Mouse (Mus musculus): ENCODE measurements around the gene Casq1. TPM values are rescaled to one million over a fixed set of nuclear protein-coding genes. Genes with fewer than 3 reads are reported as not detected.
A peak's percentile ranks its signal among the peaks of the same experiment; 100 is the strongest.

The Casq1 gene
- total RNA-seq, 2 experiments from 2014 or later, result not detected

DNA sequence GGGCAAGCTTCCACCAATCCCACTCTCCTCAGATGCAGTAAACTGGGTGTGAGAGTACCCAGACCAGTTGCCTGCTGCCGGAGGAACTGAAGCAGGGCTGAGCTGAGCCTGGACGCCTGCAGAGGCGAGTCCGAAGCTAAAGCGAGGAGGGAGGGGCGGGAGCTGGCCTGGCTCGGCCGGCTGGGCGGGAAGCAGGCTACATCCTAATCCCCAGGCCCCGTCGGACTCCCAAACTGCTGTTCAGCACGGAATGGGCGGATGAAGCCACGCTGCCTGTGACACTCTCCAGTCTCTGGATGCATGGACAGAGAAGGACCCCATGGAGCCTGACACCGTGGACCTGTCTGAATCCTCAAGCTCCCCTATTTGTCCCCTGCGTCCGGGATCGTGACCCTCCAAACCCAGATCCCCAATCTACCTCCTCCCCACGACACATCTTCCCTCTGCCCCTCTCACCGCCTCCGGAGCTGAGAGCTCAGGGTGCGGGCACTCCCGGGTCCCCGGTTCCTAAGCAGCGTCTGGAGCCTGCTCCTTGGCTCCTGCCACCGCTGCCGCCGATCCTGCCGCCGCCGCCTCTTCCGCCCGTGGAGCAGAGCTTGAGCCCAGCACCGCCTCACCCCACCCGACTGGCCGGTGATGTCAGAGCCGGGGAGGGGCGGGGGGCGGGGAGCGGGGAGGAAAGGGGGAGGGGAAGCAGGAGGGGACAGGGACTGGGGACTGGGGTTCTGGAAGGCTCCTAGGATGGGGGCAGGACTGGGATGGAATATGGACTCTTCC is 13.3 kb downstream of the Casq1 start, which contains the start of gene Pea15a:
Pea15a (minus strand) TSS at position 664 of the 777 bp plus-strand sequence.
- peak; percentile 72 for ATAC-seq (ENCODE audit: poor library complexity, severe bottlenecking)

DNA sequence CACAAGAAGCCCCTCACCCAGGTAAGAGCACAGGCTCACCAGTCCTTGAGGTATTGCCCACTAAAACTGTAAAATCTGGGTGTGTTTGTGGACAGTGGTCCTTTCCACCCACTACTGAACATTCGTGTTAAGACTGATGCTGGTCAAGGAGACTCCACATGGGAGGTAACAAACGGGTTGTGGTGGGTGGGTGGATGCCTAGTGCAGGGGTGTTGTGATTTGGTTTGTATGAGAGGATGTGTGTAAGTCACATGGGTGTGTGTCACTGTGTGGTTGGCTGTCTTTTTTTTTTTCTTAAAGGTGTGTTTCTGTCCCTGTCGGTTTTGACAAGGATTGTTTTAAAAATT is 14.0 kb downstream of the Casq1 start:
- peak; percentile 14 for ATAC-seq (ENCODE audit: poor library complexity, severe bottlenecking)

DNA sequence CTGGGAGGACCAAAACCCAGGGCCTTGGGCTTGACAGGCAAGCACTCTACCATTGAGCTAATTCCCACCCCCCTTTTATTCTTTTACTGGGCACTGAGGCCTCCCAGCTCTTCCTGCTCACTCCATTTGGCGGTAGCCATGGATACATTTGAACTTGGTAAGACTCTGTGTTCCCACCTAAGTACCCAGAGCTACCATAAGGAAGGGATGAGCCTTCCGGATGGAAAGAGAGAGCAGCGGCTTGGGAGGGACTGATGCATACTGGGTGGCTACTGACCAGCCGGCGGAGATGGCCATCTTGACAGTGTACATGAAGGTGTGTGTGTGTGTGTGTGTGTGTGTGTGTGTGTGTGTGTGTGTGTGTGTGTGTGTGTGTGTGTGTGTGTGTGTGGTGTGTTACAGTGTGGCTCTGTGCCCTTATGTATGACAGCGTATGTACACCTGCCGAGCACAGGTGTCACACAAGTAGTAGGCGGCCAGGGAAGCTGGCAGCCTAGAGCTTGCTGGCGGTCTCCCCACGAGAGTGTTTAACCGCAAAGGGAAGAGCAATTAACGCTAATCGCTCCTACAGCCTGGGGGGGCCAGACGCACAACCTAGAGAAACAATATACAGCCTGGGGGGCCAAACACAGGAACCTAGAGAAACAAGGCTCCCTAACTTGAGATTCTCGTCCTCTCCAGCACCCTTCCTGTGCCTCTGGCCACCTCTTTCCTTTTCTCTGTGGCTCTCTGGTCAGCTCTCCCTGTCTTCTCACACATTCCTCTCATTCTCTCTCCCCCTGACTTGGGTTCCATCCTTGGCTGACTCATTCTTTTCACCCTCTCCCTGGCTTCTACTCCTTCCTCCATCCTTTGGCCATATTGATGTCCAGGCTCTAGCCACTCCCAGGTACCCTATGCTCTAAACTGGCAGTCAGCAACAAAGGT is 14.6 kb downstream of the Casq1 start:
- no peak for ATAC-seq (ENCODE audit: poor library complexity, severe bottlenecking)

DNA sequence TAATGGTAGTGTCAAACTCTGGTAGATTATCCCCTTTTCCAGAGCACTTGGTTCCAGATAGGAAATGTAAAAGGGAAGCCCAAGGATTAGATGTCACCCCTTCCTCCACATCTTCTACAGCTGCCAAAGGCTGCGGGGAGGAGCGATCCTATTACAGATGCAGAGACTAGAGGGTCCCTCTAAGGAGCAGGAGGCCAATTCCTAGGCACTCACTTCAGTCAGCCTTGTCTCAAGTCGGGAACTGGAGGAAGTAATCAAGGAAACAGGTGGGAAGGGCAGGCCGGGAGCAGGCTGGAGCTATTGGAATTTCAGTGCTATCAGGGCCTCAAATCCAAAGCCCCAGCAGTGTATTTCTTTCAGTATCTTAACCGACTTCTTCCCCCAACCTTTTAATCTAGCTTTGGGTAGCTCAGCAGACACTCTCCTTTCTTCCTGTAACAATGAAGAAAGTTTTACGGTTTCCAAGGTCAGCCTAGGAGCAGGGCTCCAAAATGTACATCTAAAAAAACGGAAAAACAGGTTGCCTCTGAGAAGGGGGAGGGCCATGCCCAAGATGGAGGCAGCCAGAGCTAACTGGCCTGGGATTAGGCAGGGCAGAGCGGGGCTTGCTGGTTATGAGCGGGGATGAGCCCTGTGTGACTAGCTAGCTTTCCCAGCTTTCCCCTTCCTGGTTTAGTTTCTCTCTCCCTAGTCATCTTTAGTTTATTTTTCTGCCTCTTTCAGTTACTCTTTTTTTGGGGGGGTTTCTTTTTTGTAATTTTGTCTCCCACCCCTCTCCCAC is 15.4 kb downstream of the Casq1 start:
- no peak for ATAC-seq (ENCODE audit: poor library complexity, severe bottlenecking)

DNA sequence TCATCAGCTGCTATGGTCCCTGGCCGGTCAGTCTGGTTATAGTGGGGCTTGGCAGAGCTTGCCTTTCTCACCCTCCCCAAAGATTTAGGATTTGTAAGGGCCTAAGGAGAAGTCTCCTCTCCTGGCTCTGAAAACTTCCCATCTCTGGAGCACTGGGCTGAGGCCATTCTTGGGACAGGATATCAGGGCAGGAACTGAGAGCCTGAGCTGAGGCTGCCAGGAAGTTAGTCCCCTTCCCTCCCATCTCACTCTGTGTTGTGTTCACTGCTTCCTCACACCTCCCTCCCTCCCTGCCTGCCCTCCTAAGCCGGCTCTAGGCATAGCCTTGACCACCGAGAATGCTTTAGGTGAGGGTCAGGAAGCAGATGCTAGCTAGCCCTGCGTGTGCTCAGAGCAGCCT is 16.1 kb downstream of the Casq1 start:
- no peak for ATAC-seq (ENCODE audit: poor library complexity, severe bottlenecking)

DNA sequence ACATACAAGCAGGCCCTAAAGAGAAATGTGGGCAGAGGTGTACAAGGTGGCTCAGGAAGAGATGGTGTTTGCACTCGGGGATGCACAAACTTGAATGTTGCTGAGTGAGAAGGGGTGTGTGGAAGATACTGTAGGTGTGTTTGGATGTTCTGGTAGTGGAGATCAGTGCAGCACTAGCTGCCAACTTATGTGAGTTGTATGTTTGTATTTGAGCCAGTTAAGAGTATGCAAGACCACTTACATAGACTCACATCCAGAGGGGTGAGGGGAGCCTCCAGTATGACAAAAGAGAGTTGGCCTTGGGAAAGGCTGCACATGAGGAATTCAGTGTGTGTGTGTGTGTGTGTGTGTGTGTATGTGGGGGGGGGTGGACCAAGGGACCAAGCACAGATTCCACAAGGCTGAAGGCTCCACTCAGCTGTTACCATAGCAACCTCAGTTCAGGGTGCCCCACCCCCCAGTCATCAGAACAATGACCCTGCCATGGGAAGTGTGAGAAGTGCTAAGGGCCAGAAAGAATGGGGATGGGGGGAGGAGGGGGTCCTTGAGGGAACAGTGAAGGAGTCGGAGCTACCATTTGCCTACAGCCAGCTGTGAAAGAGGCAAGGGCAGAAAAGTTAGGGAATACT is 16.7 kb downstream of the Casq1 start:
- ATAC-seq (ENCODE audit: poor library complexity, severe bottlenecking), result no peak

DNA sequence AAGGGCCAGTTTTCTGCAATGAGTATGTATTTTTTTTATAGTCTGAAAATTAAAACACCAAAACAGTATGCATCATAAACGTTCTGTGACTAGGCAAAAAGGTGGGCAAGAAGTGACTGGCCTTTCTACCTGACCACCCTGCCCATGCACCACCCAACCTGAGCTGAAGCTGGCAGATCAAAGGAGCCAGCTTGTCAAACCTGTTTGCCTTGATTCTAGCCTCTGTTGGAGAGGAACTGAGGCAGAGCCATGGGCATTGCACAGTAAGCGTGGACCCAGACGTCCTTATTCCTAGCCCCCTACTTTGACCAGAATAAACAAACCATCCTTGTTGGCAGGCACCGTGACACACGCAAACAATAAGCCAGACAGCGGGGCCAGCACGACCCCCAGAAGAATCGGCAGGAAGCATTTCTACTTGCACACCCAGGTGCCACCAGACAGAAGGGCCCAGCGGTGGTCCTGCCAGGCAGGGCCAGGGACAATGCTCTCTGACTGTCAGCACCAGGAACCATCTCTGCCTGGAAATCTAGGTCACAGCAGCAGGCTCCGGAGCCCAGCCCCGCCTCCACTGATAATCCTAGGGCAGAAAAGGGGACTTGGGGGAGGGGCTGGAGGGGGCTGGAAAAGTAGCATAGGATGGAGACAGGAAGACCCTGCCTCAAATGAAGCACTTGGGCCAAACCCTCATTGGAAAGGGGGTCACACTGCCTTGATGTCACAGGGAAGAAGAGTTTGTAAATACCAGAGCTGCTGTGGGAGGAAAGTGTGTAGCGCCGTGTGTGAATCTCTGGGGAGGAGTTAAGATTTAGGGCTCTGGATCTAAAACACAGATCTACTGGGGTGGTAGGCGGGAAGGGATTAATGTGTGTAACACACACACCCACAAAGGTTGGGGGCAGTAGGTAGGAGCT is 17.4 kb downstream of the Casq1 start:
- ATAC-seq (ENCODE audit: poor library complexity, severe bottlenecking), result no peak

DNA sequence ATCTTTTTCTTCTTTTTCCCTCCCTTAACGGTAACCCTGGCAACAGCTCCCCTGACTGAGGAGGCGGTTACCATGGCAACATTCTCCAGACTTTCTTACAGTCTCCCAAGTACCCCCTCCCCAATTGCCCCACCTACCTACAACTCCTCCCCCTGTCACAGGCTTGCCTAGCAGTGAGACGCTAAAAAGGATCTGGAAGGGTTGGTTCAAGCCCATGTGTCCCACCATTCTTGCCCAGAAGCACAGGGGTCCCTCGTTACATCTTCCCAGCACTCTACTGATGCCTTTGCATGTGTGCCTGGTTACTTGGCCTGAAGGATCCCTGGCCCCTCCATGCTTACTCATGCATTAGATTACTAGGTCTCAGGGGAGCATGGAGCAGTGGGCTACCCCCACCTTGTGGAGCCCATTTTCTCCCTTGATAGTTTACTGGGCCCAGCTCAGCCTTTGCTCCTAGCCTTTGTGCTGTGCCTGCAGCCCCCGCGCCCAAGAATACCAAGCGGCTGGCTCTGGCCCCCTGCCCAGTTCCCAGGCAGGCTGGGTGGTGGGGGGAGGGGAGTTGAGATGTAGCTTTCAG is 18.7 kb downstream of the Casq1 start:
- no peak for ATAC-seq (ENCODE audit: poor library complexity, severe bottlenecking)

DNA sequence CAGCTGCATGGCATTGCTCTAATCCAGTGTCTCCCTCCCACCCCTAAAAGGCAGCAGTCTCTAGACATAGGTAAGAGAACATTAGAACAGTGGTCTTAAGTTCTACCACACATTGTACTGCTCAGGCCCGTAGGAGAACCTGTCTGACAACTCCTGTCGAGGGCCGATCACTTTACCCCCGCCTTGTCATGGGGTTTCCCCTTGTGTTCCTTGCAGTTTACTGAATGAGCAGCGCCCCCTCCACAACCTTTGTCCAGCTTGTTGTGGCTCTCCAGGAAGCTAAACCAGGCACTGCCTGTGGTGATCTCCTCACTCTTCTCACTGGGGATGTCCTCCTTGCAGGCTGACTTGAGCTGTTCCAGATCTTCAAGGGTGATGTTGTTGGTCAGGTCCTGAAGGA is 19.5 kb downstream of the Casq1 start:
- no peak for ATAC-seq (ENCODE audit: poor library complexity, severe bottlenecking)

DNA sequence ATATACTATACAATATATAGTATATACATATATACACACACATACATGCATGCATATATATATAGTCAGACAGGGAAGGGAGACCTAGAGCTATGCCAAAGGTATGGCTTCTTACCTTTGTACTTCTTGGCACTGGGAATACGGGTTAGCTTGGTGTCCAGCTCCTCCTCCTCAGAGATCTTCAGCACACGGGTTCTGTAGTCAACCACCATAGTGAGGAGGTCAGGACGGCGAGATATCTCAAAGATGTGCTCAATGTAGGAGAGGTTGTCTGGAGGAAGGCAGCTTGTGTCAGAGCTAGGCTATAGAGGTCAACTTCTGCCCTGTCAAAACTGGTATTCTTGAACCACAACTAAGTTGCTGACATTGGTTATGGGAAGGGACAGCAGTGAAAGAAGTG is 20.7 kb downstream of the Casq1 start:
- no peak for ATAC-seq (ENCODE audit: poor library complexity, severe bottlenecking)

DNA sequence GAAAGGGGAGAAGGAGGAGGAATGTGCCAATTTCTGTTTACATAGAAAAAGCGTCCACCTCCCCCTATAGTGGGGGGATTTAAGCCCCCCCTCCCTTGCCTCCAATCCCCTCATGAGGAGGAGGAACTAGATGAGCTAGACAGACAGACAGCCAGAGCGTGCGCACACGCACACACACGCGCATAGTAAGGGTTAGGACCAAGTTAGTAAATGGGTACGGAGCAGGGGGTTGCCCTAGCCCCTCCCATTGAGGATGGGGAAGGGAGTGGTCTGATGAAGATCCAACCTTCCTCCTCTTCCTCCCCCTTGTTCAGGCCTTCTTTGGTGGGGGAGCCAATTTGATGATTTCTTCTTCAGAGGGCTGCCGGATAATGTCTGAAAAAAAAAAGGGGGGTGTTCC is 21.4 kb downstream of the Casq1 start:
- ATAC-seq (ENCODE audit: poor library complexity, severe bottlenecking), result no peak

DNA sequence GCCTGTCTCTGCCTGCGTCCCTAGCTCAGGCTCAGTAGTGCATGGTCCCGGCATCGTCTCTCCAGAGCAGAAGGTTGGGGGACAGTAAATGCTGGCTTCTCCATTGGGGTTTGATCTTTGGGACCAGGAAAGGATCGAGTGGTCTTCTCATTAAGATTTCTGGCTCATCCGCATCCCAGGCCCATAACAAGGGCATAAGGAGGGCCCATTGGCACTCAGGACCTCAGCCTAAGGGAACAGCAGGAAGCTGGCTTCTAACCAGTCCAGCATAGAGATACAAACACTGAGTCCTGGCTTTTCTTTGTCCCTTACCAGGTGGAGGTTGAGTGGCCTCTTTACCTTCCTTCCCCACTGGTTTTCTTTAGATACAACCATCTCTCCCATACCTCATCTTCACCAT is 21.8 kb downstream of the Casq1 start:
- ATAC-seq (ENCODE audit: poor library complexity, severe bottlenecking), result no peak

DNA sequence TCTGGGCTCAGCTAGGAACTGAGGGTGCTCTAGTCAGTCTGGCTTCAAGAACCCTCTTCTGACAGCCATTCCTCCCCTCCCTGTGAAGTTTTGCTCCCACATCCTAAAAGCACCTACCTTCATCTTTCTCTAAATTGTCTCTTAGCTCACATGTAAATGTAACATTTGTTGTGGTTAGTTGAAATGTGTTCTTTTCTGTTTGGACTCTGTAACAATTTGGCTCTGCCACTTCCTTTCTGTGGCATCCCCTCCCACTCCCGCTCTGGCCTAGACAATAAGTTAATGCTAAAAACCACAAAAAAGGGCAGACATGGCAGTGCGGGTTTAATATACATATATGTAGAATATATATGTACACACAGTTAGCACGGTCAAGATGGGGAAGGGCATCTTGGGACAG is 22.5 kb downstream of the Casq1 start:
- no peak for ATAC-seq (ENCODE audit: poor library complexity, severe bottlenecking)

DNA sequence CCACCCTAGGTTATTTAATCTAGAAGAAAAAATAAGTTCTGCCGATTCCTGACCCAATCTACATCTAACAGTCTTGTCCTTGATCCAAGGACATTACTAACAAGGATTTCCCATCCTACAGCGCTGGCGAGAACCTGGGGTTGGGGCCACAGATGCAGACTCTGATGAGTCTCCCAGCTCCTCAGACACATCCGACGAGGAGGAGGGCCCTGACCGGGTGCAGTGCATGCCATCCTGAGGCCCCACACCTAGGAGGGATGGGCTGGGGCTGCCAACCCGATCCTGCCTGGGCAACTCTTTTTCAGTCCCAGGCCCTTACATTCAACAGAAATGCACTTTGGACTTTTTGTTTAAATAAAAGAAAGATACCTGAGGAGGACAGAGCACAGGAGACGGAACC is 25.2 kb downstream of the Casq1 start:
- ATAC-seq (ENCODE audit: poor library complexity, severe bottlenecking), result no peak

DNA sequence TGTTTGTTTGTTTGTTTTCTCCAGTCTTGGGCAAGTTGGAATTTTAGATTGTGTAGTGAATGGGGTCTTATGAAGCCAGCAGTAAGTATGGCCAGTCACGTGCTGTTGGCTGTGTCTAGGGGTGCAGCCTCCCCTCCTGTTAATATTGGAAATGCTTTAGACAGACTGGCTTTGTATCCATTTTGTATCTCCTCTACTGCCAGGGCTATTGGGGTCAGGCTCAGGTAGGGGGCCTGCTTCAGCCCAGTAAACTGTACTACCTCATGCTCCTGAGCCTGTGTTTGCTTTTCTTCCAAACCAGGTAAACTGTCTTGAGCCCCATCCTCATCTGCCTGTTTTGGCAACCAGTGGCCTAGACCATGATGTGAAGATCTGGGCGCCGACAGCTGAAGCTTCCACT is 27.5 kb downstream of the Casq1 start:
- no peak for ATAC-seq (ENCODE audit: poor library complexity, severe bottlenecking)

DNA sequence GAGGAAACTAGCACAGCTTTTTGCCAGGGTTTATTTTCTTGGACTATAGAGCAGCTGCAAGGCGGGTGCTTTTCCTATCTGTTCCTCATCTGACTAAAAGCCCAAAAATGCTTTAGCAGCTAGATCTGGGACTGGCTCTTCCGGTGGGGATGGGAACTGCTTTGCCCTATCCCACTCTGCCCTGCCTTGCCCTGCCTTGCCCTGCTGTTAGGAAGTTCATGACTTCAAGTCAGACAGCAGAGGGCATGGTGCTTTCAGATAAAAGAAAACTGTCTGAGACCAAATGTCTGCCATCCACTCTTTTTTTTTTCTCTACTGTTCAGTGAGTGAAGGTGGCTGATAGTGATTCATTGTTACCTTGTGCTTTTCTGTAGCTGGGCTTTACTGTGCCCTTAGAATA is 28.1 kb downstream of the Casq1 start:
- no peak for ATAC-seq (ENCODE audit: poor library complexity, severe bottlenecking)

DNA sequence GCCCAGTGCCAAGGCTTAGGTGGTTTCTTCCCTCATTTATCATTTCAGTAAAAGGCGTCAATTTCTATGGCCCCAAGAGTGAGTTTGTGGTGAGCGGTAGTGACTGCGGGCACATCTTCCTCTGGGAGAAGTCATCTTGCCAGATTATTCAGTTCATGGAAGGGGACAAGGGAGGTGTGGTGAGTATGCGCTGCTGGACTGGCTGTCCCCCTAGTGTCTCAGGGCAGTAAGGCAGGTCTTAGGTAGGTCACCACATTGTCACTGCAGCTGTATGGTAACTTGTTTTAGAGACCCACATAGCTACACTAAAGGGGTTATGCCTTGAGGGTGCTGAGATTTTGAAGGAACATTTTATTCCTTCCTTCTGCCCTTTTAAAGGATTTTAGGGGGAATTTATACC is 30.8 kb downstream of the Casq1 start:
- peak; percentile 33; the same call in 1 of the 2 replicates for ATAC-seq (ENCODE audit: poor library complexity, severe bottlenecking)

DNA sequence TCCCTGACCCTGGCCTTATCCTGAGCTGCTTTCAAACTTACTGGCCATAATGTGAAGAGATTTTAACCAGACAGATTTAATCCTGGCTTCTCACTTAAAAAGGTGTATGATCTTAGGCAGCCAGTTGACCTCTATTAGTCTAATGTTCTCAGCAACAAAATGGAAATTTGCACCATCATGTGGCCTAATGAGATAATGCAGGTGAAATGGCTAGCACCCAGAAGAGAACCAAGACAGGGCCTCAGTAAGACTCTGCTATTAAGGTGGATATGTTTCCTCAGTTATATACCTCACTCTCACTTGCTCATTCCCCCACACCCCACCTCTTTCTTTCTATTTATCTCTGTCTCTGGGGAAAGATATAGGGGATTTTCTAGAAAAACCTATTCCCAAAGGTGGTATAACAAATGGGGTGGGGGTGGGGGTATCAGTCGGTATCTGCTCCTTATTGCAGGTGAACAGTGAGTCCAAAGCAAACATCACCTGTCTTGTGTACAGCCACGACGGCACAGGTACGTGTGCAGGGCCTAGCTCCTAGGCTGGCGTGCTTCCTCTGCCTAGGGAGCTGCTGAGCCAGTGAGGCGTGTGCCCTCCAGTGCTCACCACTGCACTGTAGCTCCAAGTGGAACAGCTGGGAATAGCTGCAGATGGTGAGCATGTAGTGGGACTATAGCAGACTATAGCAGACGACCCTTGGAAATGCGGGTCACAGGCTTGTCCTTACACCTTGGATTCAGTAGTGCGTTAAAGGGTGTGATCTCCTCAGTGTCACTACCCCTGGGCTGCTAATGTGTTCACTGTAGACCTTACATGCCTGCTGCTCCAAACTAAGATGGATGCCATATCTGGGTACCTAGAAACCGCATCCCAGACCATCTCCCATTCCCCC is 33.0 kb downstream of the Casq1 start:
- 0 out of 2 replicates have a peak, but pooled peaks have one; percentile 30 for ATAC-seq (ENCODE audit: poor library complexity, severe bottlenecking)
